Mouse (Mus musculus): ENCODE data around the gene Wt1.

- no peak for TF ChIP-seq EP300 (IDR thresholded peaks at IDR 0.05)
- TF ChIP-seq CTCF (IDR thresholded peaks at IDR 0.05) = no peak
Measured at GRCm38 (mm10) chr2:105141371-105141770, 15.0 kb downstream of the Wt1 start.

Measured in lung, postnatal 0 days (tissue).